Mouse (Mus musculus) naive thymus-derived CD4-positive, alpha-beta T cell, adult 2 months (primary cell): ENCODE data around the gene Calm4.

Experiments
- DNase-seq: peaks from one replicate; pipeline ENCODE4 v3.0.0-alpha.2; 2011; ENCODE audit warnings: low read depth

Gene Calm4

DNA sequence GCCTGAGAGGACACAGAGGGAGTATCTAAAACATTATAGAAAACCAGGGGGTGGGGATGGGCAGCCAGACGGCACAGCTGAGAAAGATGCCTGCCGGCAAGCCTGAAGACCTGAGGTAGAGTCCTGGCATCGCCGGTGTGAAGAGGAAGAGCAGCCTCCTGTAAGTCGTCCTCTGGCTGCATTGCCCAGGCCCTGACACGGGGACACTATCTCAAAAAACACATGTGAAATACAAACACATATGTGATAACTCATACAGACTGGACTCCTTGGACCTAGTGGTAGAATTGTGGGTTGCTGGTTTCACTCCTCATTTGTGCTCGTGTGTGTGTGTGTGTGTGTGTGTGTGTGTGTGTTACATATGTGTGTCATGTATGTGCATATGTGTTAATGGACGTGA, 23.7 kb downstream of the Calm4 start:
- DNase-seq = no peak

DNA sequence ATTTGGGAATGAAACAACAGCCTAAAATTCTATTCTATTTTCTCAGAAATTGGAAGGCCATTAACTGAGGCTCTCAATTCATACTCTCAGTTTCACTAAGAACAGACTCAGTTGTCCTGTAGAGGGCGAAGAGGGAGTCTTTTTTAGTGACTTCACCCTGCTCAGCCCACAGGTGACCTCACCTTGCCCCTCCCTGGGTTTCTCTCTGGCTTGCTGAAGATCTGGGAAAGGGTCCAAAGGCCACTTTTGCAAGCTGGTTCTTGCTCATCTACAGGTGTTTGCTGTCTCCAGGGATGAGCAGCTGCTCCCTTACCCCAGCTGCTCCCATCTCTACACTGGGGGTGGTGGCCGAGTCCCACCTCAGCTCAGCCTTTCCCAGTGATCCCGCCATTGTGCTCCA, 24.8 kb downstream of the Calm4 start:
- DNase-seq = no peak

DNA sequence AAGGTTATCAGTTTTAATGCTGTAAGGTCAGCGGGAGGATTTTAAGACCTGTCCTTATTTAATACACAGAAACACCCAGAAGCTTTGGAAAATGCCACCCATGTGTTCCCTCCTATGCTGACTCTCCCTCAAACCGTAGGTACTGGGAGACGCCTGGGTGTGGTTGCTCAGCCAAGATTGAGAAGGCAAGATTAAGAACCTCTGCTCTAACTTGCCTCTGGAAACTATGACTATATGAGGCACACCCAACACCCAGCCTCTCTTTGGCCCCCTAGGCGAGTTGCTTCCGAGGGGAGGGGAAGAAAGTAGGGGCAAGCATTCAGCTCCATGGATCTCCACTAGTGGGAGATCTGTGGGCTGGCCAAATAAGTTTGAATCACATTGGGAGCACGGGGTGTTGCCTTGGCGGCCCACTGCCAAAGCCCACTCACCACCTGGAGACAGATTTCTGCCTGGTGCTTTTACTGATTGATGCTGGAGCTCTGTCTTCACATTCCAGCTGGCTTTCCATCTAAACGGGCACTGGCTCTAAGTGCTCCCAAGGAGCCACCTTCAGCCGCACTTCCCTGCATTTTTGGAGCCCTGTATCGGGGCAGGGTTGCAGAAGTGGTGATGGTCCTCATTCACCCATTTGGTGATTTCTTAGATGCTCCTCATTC, 25.5 kb downstream of the Calm4 start:
- no peak for DNase-seq

DNA sequence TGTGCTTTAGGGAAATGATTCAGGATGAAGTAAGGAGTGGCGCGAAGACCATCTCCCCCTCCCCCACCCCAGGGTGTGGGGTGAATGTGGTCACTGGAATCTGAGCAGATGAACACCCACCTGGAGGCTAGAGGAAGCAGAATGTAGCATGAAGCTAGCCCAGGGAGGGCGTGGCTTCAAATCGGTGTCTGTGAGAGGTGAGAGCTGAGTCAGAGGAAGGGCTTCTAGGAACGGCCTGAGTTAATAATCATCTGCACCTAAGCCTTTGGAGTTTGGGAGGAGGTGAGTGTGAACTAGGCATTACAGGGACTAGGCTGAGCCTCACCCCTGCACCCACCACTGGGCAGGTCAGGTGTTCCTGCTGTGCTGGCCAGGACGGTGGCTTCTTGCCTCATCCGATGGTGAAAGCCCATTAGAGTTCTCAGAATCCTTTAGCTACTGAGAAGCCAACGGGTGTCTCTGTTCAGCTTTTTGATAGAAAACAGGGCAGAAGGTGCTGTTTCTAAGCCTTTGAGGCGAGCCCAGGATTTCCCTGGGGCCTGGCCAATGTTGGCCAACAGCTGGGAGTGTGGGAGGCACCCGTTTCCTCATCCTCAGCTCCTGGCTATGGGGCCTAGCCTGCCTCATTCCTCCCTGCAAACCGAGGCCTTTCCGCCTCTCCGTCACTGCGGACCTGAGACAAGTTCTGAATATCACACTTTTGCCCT, 28.2 kb downstream of the Calm4 start:
- DNase-seq = no peak

DNA sequence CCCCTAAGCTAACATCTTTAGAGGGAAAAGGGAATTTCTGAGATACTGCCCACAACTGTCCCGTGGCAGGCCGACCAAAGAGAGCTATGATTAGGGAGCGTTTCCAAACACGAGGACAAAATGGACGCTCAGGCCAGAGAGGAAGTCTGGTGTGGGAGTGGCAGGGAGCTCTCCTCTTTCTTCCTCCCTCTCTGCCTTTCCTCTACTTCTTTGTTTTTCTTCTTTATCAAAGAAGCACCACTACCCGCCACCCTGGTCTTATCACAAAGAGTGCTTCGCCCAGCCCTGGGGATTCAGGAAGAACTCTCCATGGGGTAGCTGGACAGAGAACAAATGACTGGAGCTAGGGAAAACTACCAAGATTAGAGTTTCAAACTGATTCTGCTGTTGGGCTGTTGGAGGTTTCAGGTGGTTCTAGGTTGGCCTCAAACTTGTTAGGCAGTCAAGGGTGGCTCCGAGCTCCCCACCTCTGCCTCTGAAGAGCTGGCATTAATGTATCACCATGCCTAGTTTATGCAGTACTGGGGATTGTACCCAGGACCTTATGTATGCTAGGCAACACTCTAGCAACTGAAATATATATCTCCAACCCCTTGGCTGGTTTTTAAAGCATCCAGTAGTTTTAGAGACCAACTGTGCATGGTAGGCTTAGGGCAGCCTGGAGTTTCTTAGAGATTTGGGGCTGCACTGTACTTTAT, 28.9 kb downstream of the Calm4 start:
- DNase-seq = no peak

DNA sequence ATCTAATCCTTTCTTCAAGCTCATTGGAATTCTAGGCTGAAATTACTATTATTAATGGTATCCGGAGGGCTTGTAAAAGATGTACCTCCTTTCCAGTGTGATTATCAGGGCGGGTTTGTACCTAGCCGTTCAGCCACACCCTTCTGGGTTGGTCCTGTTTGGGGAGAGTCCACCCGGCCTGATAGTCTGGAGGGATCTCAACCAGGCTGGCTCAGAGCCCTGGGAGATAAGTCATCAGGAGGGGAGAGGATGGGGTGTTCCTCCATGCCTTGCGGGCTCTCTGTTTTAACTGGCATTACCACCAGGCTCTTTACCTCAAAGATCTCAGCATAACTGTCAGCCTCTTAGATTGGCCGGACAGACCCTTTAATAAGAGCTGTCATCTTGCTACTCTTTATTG, 29.6 kb downstream of the Calm4 start:
- no peak for DNase-seq

DNA sequence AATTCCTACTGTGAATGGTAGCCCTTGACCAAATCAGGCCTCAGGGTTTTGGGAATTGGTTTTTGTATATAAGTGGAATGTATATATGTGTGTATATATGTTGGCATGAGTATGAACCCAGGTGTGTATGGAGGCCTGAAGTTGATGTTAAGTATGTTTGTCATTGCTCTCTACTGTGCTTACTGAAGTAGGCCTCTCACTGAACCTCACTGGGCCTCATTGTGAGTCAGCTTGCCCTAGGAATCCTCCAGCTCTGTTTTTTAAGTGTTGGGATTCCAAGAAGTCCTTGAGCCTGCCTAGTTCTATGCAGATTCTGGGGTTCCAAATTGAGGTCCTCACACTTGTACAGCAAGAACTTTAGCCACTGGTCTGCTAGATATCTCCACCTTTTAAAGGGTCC, 32.3 kb downstream of the Calm4 start:
- no peak for DNase-seq

DNA sequence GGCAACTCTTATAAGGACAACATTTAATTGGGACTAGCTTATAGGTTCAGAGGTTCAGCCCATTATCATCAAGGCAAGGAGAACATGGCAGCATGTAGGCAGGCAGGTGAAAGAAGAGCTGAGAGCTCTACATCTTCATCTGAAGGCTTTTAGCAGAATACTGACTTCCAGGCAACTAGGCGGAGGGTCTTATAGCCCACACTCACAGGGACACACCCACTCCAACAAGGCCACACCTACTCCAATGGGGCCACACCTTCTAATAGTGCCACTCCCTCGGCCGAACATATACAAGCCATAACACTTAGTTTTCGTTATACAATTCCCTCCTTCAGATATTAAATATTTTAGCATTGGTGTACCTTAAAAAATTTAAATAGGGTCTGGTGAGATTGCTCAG, 35.3 kb downstream of the Calm4 start:
- DNase-seq = no peak

DNA sequence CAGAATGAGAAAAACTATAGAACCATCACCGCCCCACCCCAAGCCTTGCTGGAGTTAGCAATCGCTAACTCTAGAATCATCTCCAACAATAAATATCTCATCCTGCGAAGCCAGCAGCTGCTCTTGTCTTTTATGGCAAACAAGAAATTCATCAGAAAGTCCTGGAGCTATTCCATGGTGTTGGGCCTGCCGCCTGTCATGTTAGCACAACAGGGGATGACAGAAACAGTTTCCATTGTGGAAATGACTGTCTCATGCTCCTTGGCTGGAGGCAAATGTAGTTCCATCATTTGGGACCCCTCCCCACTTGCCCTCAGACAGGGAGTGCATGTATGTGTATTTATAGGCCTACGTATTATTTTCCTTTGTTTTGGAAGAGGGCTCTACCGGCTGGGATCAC, 38.9 kb downstream of the Calm4 start:
- no peak for DNase-seq

DNA sequence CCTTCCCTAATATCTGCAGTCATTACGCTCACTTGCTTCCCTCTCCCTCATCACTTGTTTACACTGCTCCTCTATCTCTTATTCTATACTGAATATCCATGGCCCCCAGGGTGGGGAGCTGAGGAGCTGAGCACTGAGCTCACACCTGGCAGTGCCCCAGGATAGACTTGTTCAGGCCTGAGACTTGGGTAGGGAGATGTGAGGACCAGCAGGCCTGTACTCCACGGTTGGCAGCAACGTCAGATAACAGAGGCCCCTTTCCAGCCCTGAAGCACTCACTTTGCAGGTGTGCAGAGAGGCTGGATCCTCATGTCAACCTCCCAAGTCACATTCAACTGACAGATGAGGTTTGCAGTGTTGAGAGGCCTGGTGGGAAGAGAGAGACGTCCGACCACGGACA, 39.6 kb downstream of the Calm4 start:
- DNase-seq = no peak

DNA sequence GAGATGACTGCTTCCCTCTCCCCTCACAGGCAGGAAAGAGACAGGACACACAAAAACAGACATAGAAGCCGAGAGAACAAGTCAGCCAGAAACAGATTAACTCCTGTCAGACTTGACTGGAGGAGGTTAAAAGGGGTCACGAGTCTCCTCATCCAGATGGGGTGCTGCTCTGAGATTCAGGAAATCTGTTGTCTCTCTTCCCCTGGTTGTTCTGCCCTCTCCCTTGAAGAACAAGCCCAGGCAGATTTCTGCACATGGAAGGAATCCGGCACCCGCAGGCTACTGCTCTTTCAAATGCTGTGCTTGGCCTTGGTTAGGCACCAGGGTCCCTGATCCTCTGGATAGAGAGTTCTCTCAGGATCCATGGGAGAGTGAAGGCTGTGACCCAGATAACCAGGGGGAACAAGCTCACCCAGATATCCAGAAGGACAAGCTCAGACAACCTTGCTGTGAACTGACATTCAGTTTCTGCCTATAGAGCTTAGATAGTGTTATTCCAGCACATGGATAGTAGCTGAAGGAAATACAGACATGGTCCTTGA, 40.2 kb downstream of the Calm4 start:
- DNase-seq = no peak

DNA sequence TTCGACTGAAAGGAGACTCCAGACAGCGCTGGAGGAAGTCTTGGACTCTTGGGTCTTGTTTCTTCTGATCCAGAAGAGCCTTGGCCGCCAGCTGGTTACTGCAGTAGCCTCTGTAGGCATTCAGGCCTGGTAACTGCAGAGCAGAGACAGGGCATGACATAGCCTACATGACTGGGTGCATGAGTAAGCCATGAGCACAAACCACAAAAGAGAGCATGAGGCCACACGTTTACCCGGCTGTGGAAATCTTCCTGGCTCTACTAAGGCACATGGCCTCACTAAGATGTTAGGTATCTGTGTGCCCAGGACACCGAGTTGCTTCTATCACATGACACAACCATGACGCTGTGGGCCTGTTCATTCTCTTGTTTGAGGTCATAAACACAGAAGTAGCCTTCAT, 49.1 kb downstream of the Calm4 start:
- DNase-seq = no peak
